Mouse (Mus musculus) embryonic fibroblast, embryonic 13.5 days (primary cell): ENCODE results near the gene Olfr1123.
"Not testable (repeated sequence)": the region's sequence is repeated elsewhere in the genome, so short reads cannot be mapped to it uniquely, and the experiment has no call there.

ENCODE experiments used
- CTCF ChIP-seq: IDR thresholded peaks from 2 replicates; pipeline ENCODE4 v1.5.1; 2011; ENCODE audit warnings: mild to moderate bottlenecking, control low read depth, low read length, moderate library complexity, borderline replicate concordance; ENCODE audit not compliant: insufficient read depth
- POLR2A ChIP-seq: IDR thresholded peaks from 2 replicates; pipeline ENCODE4 v1.6.1; 2011; ENCODE audit warnings: low read depth, mild to moderate bottlenecking, control low read depth, low read length, moderate library complexity

DNA sequence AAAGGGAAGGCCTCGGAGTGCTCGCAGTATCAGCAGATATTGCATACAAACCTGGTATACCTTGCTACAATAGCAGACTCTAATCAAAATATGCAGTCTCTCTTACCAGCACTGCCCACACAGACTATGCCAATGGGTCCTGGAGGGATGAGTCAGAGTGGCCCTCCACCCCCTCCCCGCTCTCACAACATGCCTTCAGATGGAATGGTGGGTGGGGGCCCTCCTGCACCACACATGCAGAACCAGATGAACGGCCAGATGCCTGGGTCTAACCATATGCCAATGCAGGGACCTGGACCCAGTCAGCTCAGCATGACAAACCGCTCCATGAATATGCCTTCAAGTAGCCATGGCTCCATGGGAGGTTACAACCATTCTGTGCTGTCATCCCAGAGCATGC lies 22.8 kb upstream of the Olfr1123 start:
- TF ChIP-seq CTCF, POLR2A: not testable (repeated sequence)
